Mouse (Mus musculus): ENCODE results near the gene 4921517D22Rik. TPM values are rescaled to one million over a fixed set of nuclear protein-coding genes. Genes with fewer than 3 reads are reported as not detected.

4921517D22Rik gene
- polyA plus RNA-seq, 1 experiment from 2014 or later: not detected

DNA sequence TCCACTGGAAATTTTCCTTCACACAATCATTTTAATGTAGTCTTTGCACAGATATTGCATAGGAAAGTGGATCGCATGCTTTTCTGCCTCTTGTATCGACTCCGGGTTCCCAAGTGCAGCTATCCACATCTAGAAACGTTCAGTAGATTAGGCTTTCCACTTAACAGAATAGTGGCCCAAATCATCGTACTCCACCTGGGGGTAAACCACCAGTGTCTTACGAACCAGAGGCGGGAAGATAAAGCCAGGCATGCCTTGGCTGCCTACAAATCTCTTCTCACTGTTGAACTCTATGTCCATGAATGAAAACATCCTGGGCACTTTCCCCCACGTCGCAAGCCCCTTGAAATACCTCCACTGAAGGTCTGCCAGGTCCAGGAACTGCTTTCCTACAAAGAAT lies 4.6 kb downstream of the 4921517D22Rik start:
- Histone ChIP-seq H3K36me3 (no peaks in the 10 kb centered on the region), H3K4me3 (no peak overlapping the region), H3K27ac (no peak overlapping the region), H3K4me1 (replicated peaks) (peaks cover 41% of the 10 kb centered on the region), H3K9me3 (peaks cover 8% of the 10 kb centered on the region), H3K27me3 (ENCODE audit: insufficient read depth, poor library complexity, severe bottlenecking) (peaks cover 57% of the 10 kb centered on the region)
- DNase-seq (ENCODE audit: low spot score): no peak
- WGBS: 91% methylated on average over 9 of the region's 9 CpGs

DNA sequence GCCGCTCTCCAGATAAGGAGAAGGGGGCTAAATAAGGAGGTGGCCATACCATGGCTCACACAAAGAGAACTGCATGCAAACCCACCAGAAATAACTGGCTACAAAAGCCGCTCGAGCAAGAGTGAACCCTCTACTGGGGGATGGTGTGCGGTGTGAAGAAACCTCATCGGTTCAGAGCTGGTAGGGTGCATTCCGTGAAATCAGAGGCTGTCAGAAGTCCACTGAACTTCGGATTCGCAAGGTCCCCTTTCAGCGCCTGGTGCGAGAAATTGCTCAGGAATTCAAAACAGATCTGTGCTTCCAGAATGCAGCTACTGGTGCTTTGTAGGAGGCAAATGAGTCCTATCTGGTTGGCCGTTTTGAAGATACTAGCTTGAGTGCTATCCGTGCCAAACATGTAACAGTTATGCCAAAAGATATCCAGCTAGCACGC lies 5.6 kb downstream of the 4921517D22Rik start:
- DNase-seq (ENCODE audit: low spot score): no peak
- peaks cover 8% of the 10 kb centered on the region for H3K9me3 ChIP-seq
- H3K36me3 ChIP-seq: no peaks in the 10 kb centered on the region
- H3K27ac ChIP-seq: peak overlapping the region; percentile 37; the same call in 1 of the 2 replicates
- peaks cover 51% of the 10 kb centered on the region for H3K27me3 ChIP-seq (ENCODE audit: insufficient read depth, poor library complexity, severe bottlenecking)
- 66% methylated on average over 13 of the region's 13 CpGs for WGBS
- no peak overlapping the region for H3K4me3 ChIP-seq
- peaks cover 41% of the 10 kb centered on the region for H3K4me1 ChIP-seq (replicated peaks)

DNA sequence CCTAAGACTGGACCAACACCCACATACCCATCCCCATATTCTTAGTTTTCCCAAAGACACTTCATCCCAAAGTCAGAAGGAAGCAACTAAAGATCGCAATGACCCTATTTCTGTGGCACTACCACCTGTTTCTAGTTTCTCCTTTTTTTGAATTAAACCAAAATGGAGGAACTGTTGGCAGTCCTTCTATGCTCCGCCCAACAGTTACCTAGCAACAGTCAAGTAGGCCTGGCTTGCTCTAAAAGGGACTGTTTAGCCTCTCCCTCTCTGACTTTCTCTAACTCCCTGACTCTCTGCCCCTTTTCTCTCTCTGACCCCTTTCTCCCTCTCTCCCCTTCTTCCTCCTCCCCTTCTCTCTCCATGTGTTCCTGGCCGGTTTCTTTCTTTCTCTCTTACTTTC lies 8.7 kb downstream of the 4921517D22Rik start:
- Histone ChIP-seq H3K36me3 (no peaks in the 10 kb centered on the region), H3K4me3 (no peak overlapping the region), H3K27me3 (ENCODE audit: insufficient read depth, poor library complexity, severe bottlenecking) (peaks cover 46% of the 10 kb centered on the region; the same call in 1 of the 2 replicates), H3K4me1 (replicated peaks) (peaks cover 22% of the 10 kb centered on the region; the same call in 1 of the 2 replicates), H3K9me3 (no peaks in the 10 kb centered on the region), H3K27ac (no peak overlapping the region; the same call in 1 of the 2 replicates)
- DNase-seq (ENCODE audit: low spot score): no peak
- WGBS: 85% methylated on average over 3 of the region's 3 CpGs

- 39% methylated on average over 7 of the region's 7 CpGs for WGBS
- peaks cover 25% of the 10 kb centered on the region; the same call in 1 of the 2 replicates for H3K4me1 ChIP-seq (replicated peaks)
- no peak for DNase-seq (ENCODE audit: low spot score)
- no peak overlapping the region for H3K4me3 ChIP-seq
- H3K9me3 ChIP-seq: no peaks in the 10 kb centered on the region
- no peak overlapping the region for H3K27ac ChIP-seq
- peaks cover 26% of the 10 kb centered on the region; the same call in 1 of the 2 replicates for H3K27me3 ChIP-seq (ENCODE audit: insufficient read depth, poor library complexity, severe bottlenecking)
- no peaks in the 10 kb centered on the region for H3K36me3 ChIP-seq
These were observed 11.3 kb downstream of the 4921517D22Rik start for GRCm38 (mm10) chr13:59682629-59683028.

DNA sequence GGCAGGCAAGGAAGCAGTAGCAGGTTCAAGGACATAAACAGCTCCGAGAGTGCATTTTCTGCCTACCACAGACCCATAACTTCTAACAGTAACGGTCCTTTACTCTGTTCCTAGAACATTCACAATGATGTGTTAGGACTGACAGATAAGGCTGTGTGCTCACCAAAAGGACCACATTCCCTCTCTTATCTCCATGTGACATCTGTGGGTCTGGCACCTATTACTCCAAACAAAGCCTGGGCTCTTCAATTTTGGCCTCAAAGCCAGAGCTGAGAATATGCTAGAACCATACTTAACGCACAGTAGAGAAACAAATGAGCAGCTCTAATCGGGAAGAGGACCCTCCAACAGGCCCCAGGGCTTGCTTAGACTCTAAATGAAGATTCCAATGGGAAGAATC lies 14.0 kb downstream of the 4921517D22Rik start:
- WGBS: 80% methylated on average over 4 of the region's 4 CpGs
- no peak overlapping the region for H3K27ac ChIP-seq
- H3K36me3 ChIP-seq: no peaks in the 10 kb centered on the region
- H3K4me3 ChIP-seq: no peak overlapping the region
- H3K27me3 ChIP-seq (ENCODE audit: insufficient read depth, poor library complexity, severe bottlenecking): peaks cover 14% of the 10 kb centered on the region; the same call in 1 of the 2 replicates
- DNase-seq (ENCODE audit: low spot score): no peak
- peaks cover 20% of the 10 kb centered on the region; the same call in 1 of the 2 replicates for H3K4me1 ChIP-seq (replicated peaks)
- no peaks in the 10 kb centered on the region for H3K9me3 ChIP-seq

GRCm38 (mm10) chr13:59679306-59679705 lies 14.6 kb downstream of the 4921517D22Rik start:
- Histone ChIP-seq H3K36me3 (no peaks in the 10 kb centered on the region), H3K9me3 (no peaks in the 10 kb centered on the region), H3K27ac (no peak overlapping the region), H3K4me1 (replicated peaks) (peaks cover 20% of the 10 kb centered on the region; the same call in 1 of the 2 replicates), H3K27me3 (ENCODE audit: insufficient read depth, poor library complexity, severe bottlenecking) (peaks cover 14% of the 10 kb centered on the region; the same call in 1 of the 2 replicates), H3K4me3 (no peak overlapping the region)
- WGBS: 57% methylated on average over 4 of the region's 4 CpGs
- DNase-seq (ENCODE audit: low spot score): no peak

GRCm38 (mm10) chr13:59676316-59677229 lies 17.3 kb downstream of the 4921517D22Rik start:
- peak overlapping the region; percentile 99; the same call in 1 of the 2 replicates for H3K27ac ChIP-seq

DNA sequence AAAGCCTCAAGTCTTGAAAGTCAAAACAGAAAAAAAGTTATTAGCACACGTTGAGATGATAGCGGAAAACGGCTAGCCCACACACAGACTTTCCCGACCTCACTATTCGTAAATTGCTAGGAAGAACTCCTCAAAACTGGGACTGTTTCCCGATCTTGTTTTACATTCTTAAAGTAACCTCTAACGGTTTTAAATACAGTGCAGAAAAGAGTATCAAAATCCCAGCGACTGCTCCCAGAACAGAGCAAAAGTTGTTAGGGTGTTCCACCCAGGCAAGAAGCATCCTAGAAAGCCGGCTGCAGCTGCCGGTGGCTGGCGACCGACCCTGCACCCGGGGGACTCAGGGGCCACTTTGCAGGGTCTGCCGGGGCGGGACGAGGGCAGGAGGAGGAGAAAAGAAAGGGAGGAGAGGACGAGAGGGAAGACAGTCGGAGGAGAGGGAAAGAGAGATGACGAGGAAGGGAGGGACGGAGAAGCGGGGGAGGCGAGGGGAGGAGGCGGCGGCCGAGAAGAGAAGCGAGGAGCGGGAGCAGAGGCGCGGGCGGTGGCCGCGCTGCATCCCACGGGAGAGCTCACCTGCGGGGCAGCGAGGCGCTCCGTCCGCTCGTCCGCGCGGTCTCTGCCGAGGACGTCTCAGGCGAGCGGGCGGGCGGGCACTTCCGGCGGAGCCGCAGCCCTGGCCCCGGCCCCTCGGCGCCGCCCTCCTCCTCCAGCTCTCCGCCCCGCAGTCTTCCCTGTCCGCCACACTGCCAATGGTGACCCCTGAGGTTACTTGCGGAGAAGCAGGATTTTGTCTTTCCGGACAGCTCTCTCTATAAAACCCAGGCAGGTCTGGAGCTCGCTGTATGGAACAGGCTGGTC lies 18.5 kb downstream of the 4921517D22Rik start, which contains the start of gene Golm1:
TSS of gene Golm1 (minus strand) at position 661 of the 861 bp plus-strand sequence.
- peak within 1 kb of the TSS; percentile 72 for H3K4me3 ChIP-seq
- peak; percentile 83 for DNase-seq (ENCODE audit: low spot score)
- peaks cover 50% of the 10 kb centered on the region for H3K4me1 ChIP-seq (replicated peaks)
- H3K27me3 ChIP-seq (ENCODE audit: insufficient read depth, poor library complexity, severe bottlenecking): no peaks in the 10 kb centered on the region
- no peaks in the 10 kb centered on the region for H3K9me3 ChIP-seq
- WGBS: under 1% methylated on average over 61 of the region's 61 CpGs
- peaks cover 14% of the 10 kb centered on the region; the same call in 1 of the 2 replicates for H3K36me3 ChIP-seq
- H3K27ac ChIP-seq: peak within 1 kb of the TSS; percentile 99

More at GRCm38 (mm10) chr13:59676316-59677229, 17.3 kb downstream of the 4921517D22Rik start:
- DNase-seq (ENCODE audit: low spot score): no peak
- Histone ChIP-seq H3K4me1 (replicated peaks) (peaks cover 42% of the 10 kb centered on the region), H3K36me3 (peaks cover 4% of the 10 kb centered on the region; the same call in 1 of the 2 replicates), H3K9me3 (no peaks in the 10 kb centered on the region), H3K4me3 (peak overlapping the region; percentile 72; the same call in 1 of the 2 replicates), H3K27me3 (ENCODE audit: insufficient read depth, poor library complexity, severe bottlenecking) (no peaks in the 10 kb centered on the region)
- 80% methylated on average over 12 of the region's 12 CpGs for WGBS

GRCm38 (mm10) chr13:59674761-59675150 lies 19.2 kb downstream of the 4921517D22Rik start:
- Histone ChIP-seq H3K4me1 (replicated peaks) (peaks cover 55% of the 10 kb centered on the region), H3K27me3 (ENCODE audit: insufficient read depth, poor library complexity, severe bottlenecking) (no peaks in the 10 kb centered on the region), H3K4me3 (peak overlapping the region; percentile 72), H3K27ac (peak overlapping the region; percentile 99), H3K9me3 (no peaks in the 10 kb centered on the region), H3K36me3 (peaks cover 20% of the 10 kb centered on the region)
- DNase-seq (ENCODE audit: low spot score): peak; percentile 71
- under 1% methylated on average over 13 of the region's 13 CpGs for WGBS

DNA sequence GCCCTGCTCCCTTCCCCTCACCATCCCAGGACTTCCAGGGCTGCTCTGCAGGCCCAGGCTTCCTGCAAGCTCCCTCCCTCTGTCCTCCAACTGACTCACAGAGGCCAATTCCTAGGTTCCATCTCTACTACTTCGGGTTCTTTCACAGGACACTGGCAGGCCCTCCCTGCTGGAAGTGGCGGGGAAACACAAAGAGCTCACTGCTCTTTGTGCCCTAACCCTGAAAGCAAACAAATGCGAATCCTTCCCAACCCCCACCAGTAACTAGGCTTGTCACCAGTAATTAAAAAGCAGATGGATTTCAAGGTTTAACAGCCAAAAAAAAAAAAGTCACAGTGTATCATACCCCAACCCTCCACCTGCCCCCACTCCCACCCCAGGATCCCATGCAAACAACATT lies 19.7 kb downstream of the 4921517D22Rik start:
- H3K9me3 ChIP-seq: no peaks in the 10 kb centered on the region
- peak; percentile 67 for DNase-seq (ENCODE audit: low spot score)
- H3K4me1 ChIP-seq (replicated peaks): peaks cover 57% of the 10 kb centered on the region
- H3K36me3 ChIP-seq: peaks cover 26% of the 10 kb centered on the region
- peak overlapping the region; percentile 99 for H3K27ac ChIP-seq
- peak overlapping the region; percentile 72 for H3K4me3 ChIP-seq
- 1% methylated on average over 3 of the region's 3 CpGs for WGBS
- H3K27me3 ChIP-seq (ENCODE audit: insufficient read depth, poor library complexity, severe bottlenecking): no peaks in the 10 kb centered on the region

- no peak for DNase-seq (ENCODE audit: low spot score)
- no peaks in the 10 kb centered on the region for H3K27me3 ChIP-seq (ENCODE audit: insufficient read depth, poor library complexity, severe bottlenecking)
- 28% methylated on average over 7 of the region's 7 CpGs for WGBS
- H3K4me3 ChIP-seq: peak overlapping the region; percentile 72
- H3K27ac ChIP-seq: peak overlapping the region; percentile 99
- H3K9me3 ChIP-seq: no peaks in the 10 kb centered on the region
- H3K4me1 ChIP-seq (replicated peaks): peaks cover 52% of the 10 kb centered on the region
- H3K36me3 ChIP-seq: peaks cover 30% of the 10 kb centered on the region
These were observed 20.3 kb downstream of the 4921517D22Rik start for GRCm38 (mm10) chr13:59673597-59673996.

DNA sequence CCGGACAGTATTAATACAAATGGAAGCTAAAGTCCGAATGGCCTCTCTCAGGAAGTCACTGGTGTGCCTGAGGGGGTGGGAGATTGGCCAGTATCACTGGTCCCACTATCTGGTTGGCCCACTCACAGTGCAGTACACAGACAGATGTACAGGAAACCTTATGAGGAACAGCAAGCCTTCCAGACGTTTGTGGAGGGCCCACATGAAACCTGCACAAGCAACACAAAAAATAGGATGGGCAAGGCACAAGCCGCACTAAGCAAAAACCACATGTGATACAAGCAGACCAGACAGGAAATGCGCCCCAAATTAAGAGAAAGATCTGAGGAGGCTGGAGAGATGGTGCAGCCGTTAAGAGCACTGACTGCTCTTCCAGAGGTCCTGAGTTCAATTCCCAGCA lies 21.7 kb downstream of the 4921517D22Rik start:
- H3K9me3 ChIP-seq: no peaks in the 10 kb centered on the region
- H3K4me1 ChIP-seq (replicated peaks): peaks cover 55% of the 10 kb centered on the region
- H3K36me3 ChIP-seq: peaks cover 42% of the 10 kb centered on the region
- peak overlapping the region; percentile 60 for H3K27ac ChIP-seq
- 0 out of 2 replicates have a peak overlapping the region, but pooled peaks have one; percentile 13 for H3K4me3 ChIP-seq
- no peaks in the 10 kb centered on the region for H3K27me3 ChIP-seq (ENCODE audit: insufficient read depth, poor library complexity, severe bottlenecking)
- WGBS: 78% methylated on average over 6 of the region's 6 CpGs
- DNase-seq (ENCODE audit: low spot score): no peak
